Mouse (Mus musculus): ENCODE measurements around the gene Mipep. TPM values are rescaled to one million over a fixed set of nuclear protein-coding genes. Genes with fewer than 3 reads are reported as not detected.

Gene Mipep
- total and polyA plus RNA-seq, 2 experiments from 2014 or later: 17.1 to 32.1 TPM

DNA sequence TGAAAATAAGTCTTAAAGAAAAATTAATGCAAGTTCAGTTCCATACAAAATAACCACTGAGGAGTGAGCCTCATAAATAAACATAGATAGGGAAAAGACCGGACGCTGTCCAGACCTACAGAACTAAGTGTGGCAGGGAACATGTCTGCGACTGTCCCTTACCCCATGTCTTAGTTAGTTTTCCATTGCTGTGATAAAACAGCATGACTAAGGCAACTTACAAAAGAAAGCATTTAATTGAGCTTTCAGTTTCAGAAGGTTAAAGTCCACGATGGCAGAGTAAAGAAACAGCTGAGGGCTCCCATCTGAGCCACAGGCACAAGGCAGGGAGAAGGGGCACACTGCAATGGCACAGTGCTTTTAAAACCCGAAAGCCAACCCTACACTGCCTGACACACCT is 63.8 kb downstream of the Mipep start:
- Histone ChIP-seq H3K9ac (replicated peaks; ENCODE audit: low read length, poor library complexity, severe bottlenecking) (no peak overlapping the region), H3K4me3 (ENCODE audit: low read depth, low read length) (no peak overlapping the region), H3K4me1 (ENCODE audit: insufficient read depth, low read length) (no peaks in the 10 kb centered on the region), H3K36me3 (ENCODE audit: insufficient read depth, low read length) (peaks cover 31% of the 10 kb centered on the region), H3K27me3 (ENCODE audit: insufficient read depth, low read length) (no peaks in the 10 kb centered on the region), H3K4me2 (ENCODE audit: low read depth, low read length, poor library complexity, severe bottlenecking) (no peak overlapping the region), H3K9me3 (ENCODE audit: low read length) (no peaks in the 10 kb centered on the region), H3K27ac (ENCODE audit: low read depth, low read length) (no peak overlapping the region)
- ATAC-seq (ENCODE audit: low FRiP score) (no peak), DNase-seq (ENCODE audit: low spot score) (no peak)
- 86% methylated on average over 5 of the region's 5 CpGs for WGBS
- TF ChIP-seq CTCF (IDR thresholded peaks at IDR 0.05): no peak

DNA sequence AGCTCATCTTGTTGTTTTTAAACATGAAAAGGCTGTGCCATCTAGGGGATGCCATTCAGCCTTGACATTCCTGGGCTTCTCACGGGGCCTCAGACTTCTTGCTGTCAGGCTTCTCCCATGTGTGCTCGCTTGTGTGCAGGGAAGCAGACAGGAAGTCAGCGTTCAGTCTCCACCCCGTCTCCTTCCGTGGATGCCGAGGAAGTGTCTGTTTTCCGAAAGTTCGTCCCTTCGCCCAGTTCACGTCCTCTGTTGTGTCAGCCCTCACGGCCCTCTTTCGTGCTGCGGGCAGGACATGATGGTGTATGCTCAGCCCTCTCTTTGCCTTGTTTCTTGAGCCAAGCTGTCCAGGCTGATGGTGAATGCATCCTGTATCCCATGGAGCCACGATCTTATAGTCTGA is 65.7 kb downstream of the Mipep start:
- no peak for TF ChIP-seq CTCF (IDR thresholded peaks at IDR 0.05)
- H3K27ac ChIP-seq (ENCODE audit: low read depth, low read length): no peak overlapping the region
- H3K9ac ChIP-seq (replicated peaks; ENCODE audit: low read length, poor library complexity, severe bottlenecking): no peak overlapping the region
- WGBS: 86% methylated on average over 14 of the region's 14 CpGs
- ATAC-seq (ENCODE audit: low FRiP score) (no peak), DNase-seq (ENCODE audit: low spot score) (no peak)
- peaks cover 25% of the 10 kb centered on the region for H3K36me3 ChIP-seq (ENCODE audit: insufficient read depth, low read length)
- no peaks in the 10 kb centered on the region for H3K9me3 ChIP-seq (ENCODE audit: low read length)
- no peak overlapping the region for H3K4me3 ChIP-seq (ENCODE audit: low read depth, low read length)
- H3K4me2 ChIP-seq (ENCODE audit: low read depth, low read length, poor library complexity, severe bottlenecking): no peak overlapping the region
- no peaks in the 10 kb centered on the region for H3K27me3 ChIP-seq (ENCODE audit: insufficient read depth, low read length)
- H3K4me1 ChIP-seq (ENCODE audit: insufficient read depth, low read length): no peaks in the 10 kb centered on the region

DNA sequence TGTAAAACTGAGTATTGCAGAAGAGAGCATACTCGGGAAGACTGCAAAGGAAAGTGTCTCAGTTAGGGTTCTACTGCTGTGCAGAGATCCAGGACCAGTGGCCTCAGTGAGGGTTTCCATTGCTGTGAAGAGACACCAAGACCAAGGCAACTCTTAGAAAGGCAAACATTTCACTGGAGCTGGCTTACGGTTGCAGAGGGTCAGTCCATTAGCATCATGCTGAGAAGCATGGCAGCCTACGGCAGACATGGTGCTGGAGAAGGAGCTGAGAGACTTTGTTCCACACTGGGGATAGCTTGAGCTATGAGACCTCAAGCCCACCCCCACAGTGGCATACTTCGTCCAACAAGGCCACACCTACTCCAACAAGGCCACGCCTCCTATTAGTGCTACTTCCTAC is 67.3 kb downstream of the Mipep start:
- Histone ChIP-seq H3K27ac (ENCODE audit: low read depth, low read length) (no peak overlapping the region), H3K4me2 (ENCODE audit: low read depth, low read length, poor library complexity, severe bottlenecking) (no peak overlapping the region), H3K4me1 (ENCODE audit: insufficient read depth, low read length) (no peaks in the 10 kb centered on the region), H3K9ac (replicated peaks; ENCODE audit: low read length, poor library complexity, severe bottlenecking) (no peak overlapping the region), H3K36me3 (ENCODE audit: insufficient read depth, low read length) (peaks cover 20% of the 10 kb centered on the region), H3K27me3 (ENCODE audit: insufficient read depth, low read length) (no peaks in the 10 kb centered on the region), H3K9me3 (ENCODE audit: low read length) (no peaks in the 10 kb centered on the region), H3K4me3 (ENCODE audit: low read depth, low read length) (no peak overlapping the region)
- WGBS: 89% methylated on average over 5 of the region's 5 CpGs
- ATAC-seq (ENCODE audit: low FRiP score) (no peak), DNase-seq (ENCODE audit: low spot score) (no peak)
- no peak for TF ChIP-seq CTCF (IDR thresholded peaks at IDR 0.05)

DNA sequence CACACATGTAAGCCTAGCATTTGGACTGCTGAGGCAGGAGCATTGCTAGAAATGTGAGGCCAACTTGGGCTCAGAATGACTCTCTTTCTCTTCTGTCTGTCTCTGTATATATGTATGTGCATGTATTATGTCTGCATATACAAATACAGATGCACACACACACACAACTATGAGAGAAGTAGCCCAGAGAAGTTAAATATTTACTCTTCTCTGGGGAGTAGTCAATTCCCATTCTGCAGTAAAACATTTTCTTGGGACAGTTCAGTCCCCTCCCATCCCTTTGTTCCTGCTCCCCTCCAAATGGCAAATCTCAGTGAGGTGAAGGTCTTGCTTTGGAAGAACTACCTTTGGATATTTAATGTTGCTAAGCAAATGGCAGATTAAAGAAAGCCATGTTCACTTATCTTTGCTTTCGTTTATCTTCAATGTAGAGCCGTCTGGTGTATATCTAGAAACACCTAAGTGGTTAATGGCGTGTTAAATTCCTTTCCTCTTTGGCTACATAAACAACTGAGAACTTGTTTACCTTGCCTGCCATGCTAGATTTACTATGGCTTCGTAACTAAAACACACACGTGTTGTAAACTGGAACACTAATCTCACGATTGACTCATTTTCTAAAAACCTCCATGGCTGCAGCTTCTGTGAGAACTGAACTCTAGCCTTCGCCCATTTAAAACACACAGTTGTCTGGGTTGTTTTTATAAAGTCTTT is 72.0 kb downstream of the Mipep start:
- Histone ChIP-seq H3K4me3 (ENCODE audit: low read depth, low read length) (no peak overlapping the region), H3K4me2 (ENCODE audit: low read depth, low read length, poor library complexity, severe bottlenecking) (no peak overlapping the region), H3K9ac (replicated peaks; ENCODE audit: low read length, poor library complexity, severe bottlenecking) (no peak overlapping the region), H3K27me3 (ENCODE audit: insufficient read depth, low read length) (no peaks in the 10 kb centered on the region), H3K9me3 (ENCODE audit: low read length) (no peaks in the 10 kb centered on the region), H3K4me1 (ENCODE audit: insufficient read depth, low read length) (no peaks in the 10 kb centered on the region), H3K36me3 (ENCODE audit: insufficient read depth, low read length) (peaks cover 5% of the 10 kb centered on the region; the same call in 1 of the 2 replicates), H3K27ac (ENCODE audit: low read depth, low read length) (no peak overlapping the region)
- 86% methylated on average over 7 of the region's 7 CpGs for WGBS
- TF ChIP-seq CTCF (IDR thresholded peaks at IDR 0.05): no peak
- ATAC-seq (ENCODE audit: low FRiP score) (no peak), DNase-seq (ENCODE audit: low spot score) (no peak)

DNA sequence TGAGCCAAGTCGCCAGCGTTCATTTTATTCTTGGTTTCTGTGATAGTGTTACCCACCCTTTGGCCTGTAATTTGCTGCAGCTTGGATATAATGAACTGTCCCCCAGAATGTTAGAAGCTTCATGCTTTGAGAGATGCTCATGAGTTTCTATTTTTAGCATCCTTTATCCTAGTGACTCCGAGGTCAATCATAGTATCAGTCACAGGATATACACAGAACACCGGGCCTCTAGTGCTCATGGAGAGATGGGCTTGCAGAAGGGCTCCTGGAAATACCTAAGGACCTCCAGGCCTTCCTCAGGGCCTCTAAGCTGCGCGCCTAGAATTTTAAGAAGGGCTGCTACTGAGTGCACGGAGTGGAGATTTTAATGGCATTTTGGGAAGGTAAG is 72.5 kb downstream of the Mipep start:
- Histone ChIP-seq H3K4me2 (ENCODE audit: low read depth, low read length, poor library complexity, severe bottlenecking) (no peak overlapping the region), H3K36me3 (ENCODE audit: insufficient read depth, low read length) (peaks cover 2% of the 10 kb centered on the region; the same call in 1 of the 2 replicates), H3K4me1 (ENCODE audit: insufficient read depth, low read length) (no peaks in the 10 kb centered on the region), H3K27me3 (ENCODE audit: insufficient read depth, low read length) (no peaks in the 10 kb centered on the region), H3K9ac (replicated peaks; ENCODE audit: low read length, poor library complexity, severe bottlenecking) (no peak overlapping the region), H3K9me3 (ENCODE audit: low read length) (no peaks in the 10 kb centered on the region), H3K4me3 (ENCODE audit: low read depth, low read length) (no peak overlapping the region), H3K27ac (ENCODE audit: low read depth, low read length) (no peak overlapping the region)
- DNase-seq (ENCODE audit: low spot score) (no peak), ATAC-seq (ENCODE audit: low FRiP score) (no peak)
- TF ChIP-seq CTCF (IDR thresholded peaks at IDR 0.05): no peak
- 80% methylated on average over 7 of the region's 7 CpGs for WGBS

DNA sequence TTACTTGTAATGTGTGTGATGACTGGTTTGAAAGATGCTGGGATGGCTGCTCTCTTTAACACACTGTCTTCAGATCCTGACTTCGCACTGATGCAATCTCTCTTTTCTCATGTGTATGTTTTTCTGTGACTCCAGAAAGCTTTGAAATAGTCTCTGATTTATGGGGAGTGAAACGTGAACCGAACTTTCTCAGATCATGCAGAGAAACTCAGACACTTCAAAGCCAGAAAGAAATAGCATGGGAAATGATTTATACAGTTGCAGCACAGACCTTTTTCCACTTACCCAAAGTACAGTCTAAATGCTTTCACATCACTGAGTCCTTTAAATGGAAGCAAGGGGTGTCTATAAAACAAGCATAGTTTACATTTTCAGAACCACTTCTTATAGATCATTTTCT is 79.0 kb downstream of the Mipep start:
- ATAC-seq (ENCODE audit: low FRiP score) (no peak), DNase-seq (ENCODE audit: low spot score) (no peak)
- H3K4me2 ChIP-seq (ENCODE audit: low read depth, low read length, poor library complexity, severe bottlenecking): no peak overlapping the region
- WGBS: 56% methylated on average over 3 of the region's 3 CpGs
- no peak overlapping the region for H3K4me3 ChIP-seq (ENCODE audit: low read depth, low read length)
- H3K9me3 ChIP-seq (ENCODE audit: low read length): no peaks in the 10 kb centered on the region
- no peak for TF ChIP-seq CTCF (IDR thresholded peaks at IDR 0.05)
- H3K4me1 ChIP-seq (ENCODE audit: insufficient read depth, low read length): no peaks in the 10 kb centered on the region
- no peak overlapping the region for H3K27ac ChIP-seq (ENCODE audit: low read depth, low read length)
- H3K36me3 ChIP-seq (ENCODE audit: insufficient read depth, low read length): no peaks in the 10 kb centered on the region
- no peaks in the 10 kb centered on the region for H3K27me3 ChIP-seq (ENCODE audit: insufficient read depth, low read length)
- H3K9ac ChIP-seq (replicated peaks; ENCODE audit: low read length, poor library complexity, severe bottlenecking): no peak overlapping the region

Measured in midbrain, postnatal 0 days (tissue).